Mouse (Mus musculus) midbrain, embryonic 14.5 days (tissue): ENCODE data around the gene Gpld1. TPM values are rescaled to one million over a fixed set of nuclear protein-coding genes. Genes with fewer than 3 reads are reported as not detected.
"Not testable (repeated sequence)": the region's sequence is repeated elsewhere in the genome, so short reads cannot be mapped to it uniquely, and the experiment has no call there.

ENCODE experiments used
- ATAC-seq: fragments of 200-750 bp; cut with Nextera tagmentation; 2 replicates; pipeline ENCODE4 v1.8.0; 2017; ENCODE audit warnings: moderate number of reproducible peaks, moderate library complexity; ENCODE audit not compliant: low FRiP score, low TSS enrichment
- DNase-seq: peaks from one replicate; pipeline ENCODE4 v3.0.0-alpha.2; 2015
- H3K27ac ChIP-seq: fragments of 300-500 bp; sonication (generic); replicated peaks from 2 replicates; pipeline ENCODE4 v1.5.1; 2014; ENCODE audit warnings: mild to moderate bottlenecking, low read depth, low read length, moderate library complexity
- H3K27me3 ChIP-seq: fragments of 300-500 bp; sonication (generic); 2 replicates; pipeline ENCODE4 v1.6.1; 2014; ENCODE audit warnings: low read length, control low read depth, mixed read lengths; ENCODE audit not compliant: control insufficient read depth, insufficient read depth
- H3K36me3 ChIP-seq: fragments of 300-500 bp; sonication (generic); 2 replicates; pipeline ENCODE4 v1.6.1; 2014; ENCODE audit warnings: low read length, control low read depth; ENCODE audit not compliant: control insufficient read depth, insufficient read depth
- H3K4me1 ChIP-seq: fragments of 300-500 bp; sonication (generic); 2 replicates; pipeline ENCODE4 v1.6.1; 2014; ENCODE audit warnings: mild to moderate bottlenecking, antibody characterized with exemption, low read length, control low read depth; ENCODE audit not compliant: control insufficient read depth, insufficient read depth
- H3K4me2 ChIP-seq: fragments of 300-500 bp; sonication (generic); 2 replicates; pipeline ENCODE4 v1.6.1; 2014; ENCODE audit warnings: mild to moderate bottlenecking, low read length, moderate library complexity
- H3K4me3 ChIP-seq: fragments of 300-500 bp; sonication (generic); replicated peaks from 2 replicates; pipeline ENCODE4 v1.5.1; 2014; ENCODE audit warnings: low read depth, low read length
- H3K9ac ChIP-seq: fragments of 300-500 bp; sonication (generic); replicated peaks from 2 replicates; pipeline ENCODE4 v1.6.1; 2014; ENCODE audit warnings: mild to moderate bottlenecking, low read length, moderate library complexity
- H3K9me3 ChIP-seq: fragments of 300-500 bp; sonication (generic); 2 replicates; pipeline ENCODE4 v1.6.1; 2016; ENCODE audit warnings: low read length, control low read depth, mixed read lengths; ENCODE audit not compliant: control insufficient read depth
- WGBS: fragments of 180-500 bp; shearing (Covaris S2); extraction: QIAGEN DNeasy Blood & Tissue Kit; methylation state at CpG from one replicate; pipeline ENCODE4 v1.1.7; 2014; 5-methylcytosine and 5-hydroxymethylcytosine counted together
- polyA plus RNA-seq: library from polyadenylated mRNA; unstranded; fragments of >200 nt; fragmentation: Nextera tagmentation; extraction: Ambion mirVana; gene quantifications from 2 replicates; pipeline ENCODE4 v1.2.1, GENCODE M21; 2014

Gene Gpld1
- polyA plus RNA-seq, 1 experiment from 2014 or later = 1.5 TPM

DNA sequence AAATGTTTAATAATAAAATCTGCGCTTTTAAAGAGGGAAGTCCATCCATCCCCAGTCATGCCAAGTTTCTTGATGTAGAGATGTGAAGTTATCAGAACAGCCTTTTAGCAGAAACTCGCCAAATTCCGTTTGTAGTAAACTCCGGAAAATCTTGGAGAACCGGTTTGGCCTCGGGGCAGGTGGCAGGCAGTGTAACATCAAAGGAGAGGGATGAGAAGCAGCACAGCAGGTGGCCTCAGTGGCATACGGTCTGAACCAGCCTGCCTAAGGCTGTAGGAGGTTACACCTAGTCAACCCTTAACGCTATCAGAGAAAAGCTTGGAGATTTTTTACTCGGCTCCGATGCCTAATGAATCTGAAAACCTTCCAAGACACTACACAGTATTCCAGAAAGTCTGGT lies 12.5 kb downstream of the Gpld1 start:
- no peak overlapping the region for H3K27ac ChIP-seq
- ATAC-seq = no peak
- no peak overlapping the region for H3K9ac ChIP-seq
- no peaks in the 10 kb centered on the region for H3K9me3 ChIP-seq
- no peak overlapping the region for H3K4me3 ChIP-seq
- no peaks in the 10 kb centered on the region for H3K4me1 ChIP-seq
- no peaks in the 10 kb centered on the region for H3K27me3 ChIP-seq
- WGBS = 25% methylated on average over 10 of the region's 10 CpGs
- DNase-seq = peak; percentile 33
- H3K36me3 ChIP-seq = no peaks in the 10 kb centered on the region
- no peak overlapping the region for H3K4me2 ChIP-seq

DNA sequence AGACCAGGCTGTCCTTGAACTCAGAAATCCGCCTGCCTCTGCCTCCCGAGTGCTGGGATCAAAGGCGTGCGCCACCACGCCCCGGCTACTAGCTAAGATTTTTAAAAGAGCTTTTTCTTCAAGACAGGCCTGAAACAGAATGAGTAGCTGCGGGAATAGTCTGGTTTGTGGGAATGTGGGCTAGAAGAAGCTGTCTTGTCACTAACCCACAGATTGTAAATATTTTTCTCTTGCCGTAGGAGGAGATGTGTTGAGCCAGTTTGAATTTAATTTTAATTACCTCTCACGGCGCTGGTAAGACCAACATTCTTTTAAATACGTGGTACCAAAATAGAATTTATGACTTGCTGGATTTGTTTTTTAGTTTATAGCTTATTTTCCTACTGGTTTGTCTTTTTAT lies 15.7 kb downstream of the Gpld1 start:
- no peaks in the 10 kb centered on the region for H3K9me3 ChIP-seq
- no peak for ATAC-seq
- no peak overlapping the region for H3K27ac ChIP-seq
- H3K27me3 ChIP-seq = no peaks in the 10 kb centered on the region
- 95% methylated on average over 11 of the region's 11 CpGs for WGBS
- H3K36me3 ChIP-seq = no peaks in the 10 kb centered on the region
- H3K4me1 ChIP-seq = no peaks in the 10 kb centered on the region
- H3K4me3 ChIP-seq = no peak overlapping the region
- H3K9ac ChIP-seq = no peak overlapping the region
- H3K4me2 ChIP-seq = no peak overlapping the region
- DNase-seq = no peak

DNA sequence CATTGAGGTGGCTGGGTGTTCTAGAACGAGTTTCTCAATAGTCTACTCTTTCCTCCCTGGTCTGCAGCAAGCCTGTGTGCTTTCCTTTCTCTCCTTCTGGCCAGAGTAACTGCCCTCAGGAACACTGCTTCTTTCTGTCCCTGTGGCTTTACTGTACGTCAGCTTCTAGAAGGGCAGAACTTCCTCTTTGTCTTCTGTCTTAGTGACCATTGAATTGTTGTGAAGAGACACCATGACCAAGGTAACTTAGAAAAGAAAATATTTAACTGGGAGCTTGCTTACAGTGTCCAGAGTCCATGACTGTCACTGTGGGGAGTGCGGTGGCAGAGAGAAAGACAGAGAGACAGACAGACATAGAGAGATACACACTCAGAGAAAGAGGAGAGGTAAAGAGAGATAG lies 17.1 kb downstream of the Gpld1 start:
- no peak overlapping the region for H3K27ac ChIP-seq
- H3K4me3 ChIP-seq = no peak overlapping the region
- no peak for DNase-seq
- no peaks in the 10 kb centered on the region for H3K9me3 ChIP-seq
- no peak overlapping the region for H3K4me2 ChIP-seq
- no peak for ATAC-seq
- no peaks in the 10 kb centered on the region for H3K27me3 ChIP-seq
- no peak overlapping the region for H3K9ac ChIP-seq
- WGBS = 77% methylated on average over 3 of the region's 3 CpGs
- 0 out of 2 replicates have a peak, but pooled peaks cover under 1% of the 10 kb centered on the region for H3K4me1 ChIP-seq
- H3K36me3 ChIP-seq = no peaks in the 10 kb centered on the region

DNA sequence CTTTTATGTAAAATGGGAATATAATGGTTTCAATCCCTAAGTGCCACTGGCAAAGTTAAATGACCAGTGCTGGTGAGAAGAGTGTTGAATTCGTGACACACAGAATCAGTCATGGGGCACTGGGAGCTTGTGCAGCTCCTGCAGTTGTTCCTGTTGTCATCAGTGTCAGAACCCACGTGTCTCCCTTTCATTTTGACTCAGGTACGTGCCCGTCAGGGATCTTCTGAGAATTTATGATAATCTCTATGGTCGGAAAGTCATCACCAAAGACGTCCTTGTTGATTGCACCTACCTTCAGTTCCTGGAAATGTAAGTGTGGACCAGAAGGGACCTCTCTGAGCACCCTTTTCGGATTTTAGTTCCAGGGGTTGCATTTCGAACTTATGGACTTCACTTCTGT lies 19.2 kb downstream of the Gpld1 start:
- DNase-seq = no peak
- no peak overlapping the region for H3K4me2 ChIP-seq
- no peak overlapping the region for H3K27ac ChIP-seq
- H3K36me3 ChIP-seq = no peaks in the 10 kb centered on the region
- WGBS = 90% methylated on average over 8 of the region's 8 CpGs
- H3K9ac ChIP-seq = no peak overlapping the region
- H3K4me1 ChIP-seq = 0 out of 2 replicates have a peak, but pooled peaks cover 3% of the 10 kb centered on the region
- H3K27me3 ChIP-seq = no peaks in the 10 kb centered on the region
- H3K9me3 ChIP-seq = no peaks in the 10 kb centered on the region
- no peak overlapping the region for H3K4me3 ChIP-seq
- ATAC-seq = no peak

DNA sequence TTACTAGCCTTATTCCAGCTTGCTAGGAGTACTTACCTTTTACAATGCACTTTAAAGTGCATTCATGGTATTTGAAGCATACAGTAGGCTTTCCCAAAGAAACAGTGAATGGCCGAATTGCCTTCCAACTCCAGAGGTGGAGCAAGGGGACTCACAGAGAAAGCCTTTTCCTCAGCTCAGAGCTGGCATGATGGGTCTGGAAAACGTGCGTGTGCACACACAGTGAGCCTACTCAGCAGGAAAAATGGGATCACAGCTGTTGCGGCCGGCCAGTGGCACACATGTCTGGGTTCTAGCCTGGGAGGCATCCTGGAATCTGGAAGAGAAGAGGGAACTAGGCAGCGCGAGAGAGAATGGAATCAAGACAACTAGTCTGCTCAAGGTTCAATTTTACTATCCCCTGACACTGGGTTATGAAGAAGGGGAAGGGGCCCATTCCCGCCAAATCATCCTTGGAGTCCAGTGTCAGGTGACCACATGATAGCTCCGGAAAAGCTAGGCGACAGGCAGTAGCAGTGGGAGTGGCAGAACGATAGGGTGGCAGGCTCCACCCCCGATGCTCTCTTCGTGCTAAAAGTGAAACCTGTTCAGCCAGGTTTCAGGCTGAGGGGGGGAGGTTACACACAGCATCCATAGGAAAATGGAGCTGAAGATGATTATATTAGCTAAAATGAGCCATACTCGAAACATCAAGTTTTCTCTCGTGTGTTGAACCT lies 22.3 kb downstream of the Gpld1 start:
- Histone ChIP-seq H3K4me2 (peak overlapping the region; percentile 49), H3K9ac (no peak overlapping the region), H3K27ac (no peak overlapping the region), H3K9me3 (no peaks in the 10 kb centered on the region), H3K36me3 (no peaks in the 10 kb centered on the region), H3K4me1 (0 out of 2 replicates have a peak, but pooled peaks cover 3% of the 10 kb centered on the region), H3K27me3 (no peaks in the 10 kb centered on the region), H3K4me3 (peak overlapping the region; percentile 21; the same call in 1 of the 2 replicates)
- ATAC-seq (no peak), DNase-seq (peak; percentile 37)
- 25% methylated on average over 15 of the region's 15 CpGs for WGBS

DNA sequence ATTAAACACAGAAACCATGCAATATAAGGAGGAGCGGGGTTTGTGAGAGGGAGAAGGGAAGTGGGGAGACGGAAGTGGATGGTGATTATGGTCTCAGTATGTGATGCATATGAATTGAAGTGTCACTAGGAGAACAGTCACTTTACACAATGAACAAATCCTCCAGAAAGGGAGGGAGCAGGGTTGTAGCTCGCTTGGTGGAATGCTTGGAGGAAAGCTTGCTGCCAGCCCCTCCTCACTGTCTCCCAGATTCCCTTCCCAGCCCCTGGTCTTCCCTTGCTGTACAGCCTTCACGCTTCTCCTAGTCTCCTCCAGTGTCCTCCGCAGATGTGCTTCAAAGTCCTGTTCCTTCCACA lies 22.9 kb downstream of the Gpld1 start:
- Histone ChIP-seq H3K27ac (no peak overlapping the region), H3K4me2 (peak overlapping the region; percentile 49), H3K4me3 (peak overlapping the region; percentile 21; the same call in 1 of the 2 replicates), H3K9me3 (no peaks in the 10 kb centered on the region), H3K9ac (no peak overlapping the region), H3K36me3 (no peaks in the 10 kb centered on the region), H3K4me1 (0 out of 2 replicates have a peak, but pooled peaks cover 3% of the 10 kb centered on the region), H3K27me3 (no peaks in the 10 kb centered on the region)
- DNase-seq = peak; percentile 13
- WGBS = 25% methylated on average over 5 of the region's 5 CpGs
- 0 out of 2 replicates have a peak, but pooled peaks have one; percentile 34 for ATAC-seq

DNA sequence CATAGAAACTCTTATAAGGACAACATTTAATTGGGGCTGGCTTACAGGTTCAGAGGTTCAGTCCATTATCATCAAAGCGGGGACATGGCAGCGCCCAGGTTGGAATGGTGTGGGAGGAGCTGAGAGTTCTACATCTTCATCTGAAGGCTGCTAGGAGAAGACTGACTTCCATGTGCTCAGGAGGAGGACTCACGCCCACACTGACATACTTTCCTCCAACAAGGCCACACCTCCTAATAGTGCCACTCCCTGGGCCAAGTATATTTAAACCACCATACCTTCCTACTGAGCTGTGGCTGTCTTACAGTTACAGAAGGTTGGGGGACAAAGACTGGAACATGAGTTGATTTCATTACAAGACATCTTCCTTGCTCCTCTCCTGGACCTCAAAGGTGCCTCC lies 28.8 kb downstream of the Gpld1 start:
- not testable (repeated sequence) for H3K4me1 ChIP-seq, H3K27ac ChIP-seq, H3K27me3 ChIP-seq, H3K9me3 ChIP-seq, H3K4me2 ChIP-seq, H3K9ac ChIP-seq, H3K4me3 ChIP-seq, H3K36me3 ChIP-seq, ATAC-seq, DNase-seq
- 95% methylated on average over 3 of the region's 3 CpGs for WGBS

DNA sequence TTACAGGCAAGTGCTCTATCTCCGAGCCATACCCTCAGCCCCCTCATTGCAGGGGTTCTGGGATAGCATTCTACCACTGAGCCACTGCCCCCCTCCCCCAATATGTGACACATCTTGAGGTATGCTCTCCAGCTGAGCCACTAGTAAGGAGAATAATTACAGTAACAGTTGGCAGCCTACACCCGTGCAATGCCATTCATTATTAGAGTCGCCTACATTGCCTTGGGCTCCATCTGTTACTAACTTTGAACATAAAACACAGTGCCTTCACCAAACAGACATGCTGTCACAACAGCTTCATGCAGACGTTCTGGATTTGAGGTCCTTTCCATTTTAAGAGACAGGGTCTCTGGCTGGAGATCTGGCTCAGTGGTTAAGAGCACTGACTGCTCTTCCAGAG lies 33.4 kb downstream of the Gpld1 start:
- DNase-seq = no peak
- Histone ChIP-seq H3K27ac (no peak overlapping the region), H3K9ac (no peak overlapping the region), H3K36me3 (no peaks in the 10 kb centered on the region), H3K4me1 (no peaks in the 10 kb centered on the region), H3K4me2 (no peak overlapping the region), H3K9me3 (no peaks in the 10 kb centered on the region), H3K27me3 (no peaks in the 10 kb centered on the region), H3K4me3 (no peak overlapping the region)
- WGBS = 69% methylated on average over 4 of the region's 4 CpGs
- ATAC-seq = no peak

DNA sequence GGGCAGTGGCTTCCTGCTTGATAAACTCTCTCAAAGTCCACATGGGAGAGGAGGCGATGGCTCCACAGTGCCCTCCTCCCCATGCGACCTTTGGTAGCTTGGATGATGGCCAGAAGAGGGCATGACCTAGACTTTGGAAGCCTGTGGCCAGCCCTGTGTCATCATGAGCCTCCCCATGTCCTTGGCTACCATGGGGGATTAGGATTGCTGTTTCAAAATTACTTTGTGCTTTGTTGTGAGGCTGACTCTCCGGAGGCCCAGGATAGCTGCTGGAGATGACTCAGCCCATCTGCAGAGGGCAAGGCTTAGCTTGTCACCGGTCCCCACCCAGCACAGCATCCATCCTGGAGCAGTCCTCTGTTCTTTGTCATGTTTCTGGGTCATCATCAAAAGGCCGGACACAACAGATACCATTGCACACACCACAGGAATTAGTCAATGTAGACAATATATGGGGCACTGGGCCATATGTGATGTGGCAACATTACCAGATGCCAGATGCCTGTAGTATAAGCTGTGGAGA lies 34.9 kb downstream of the Gpld1 start:
- H3K9ac ChIP-seq = no peak overlapping the region
- no peaks in the 10 kb centered on the region for H3K4me1 ChIP-seq
- no peak overlapping the region for H3K4me3 ChIP-seq
- H3K4me2 ChIP-seq = no peak overlapping the region
- no peaks in the 10 kb centered on the region for H3K27me3 ChIP-seq
- DNase-seq (no peak), ATAC-seq (no peak)
- no peaks in the 10 kb centered on the region for H3K9me3 ChIP-seq
- H3K27ac ChIP-seq = no peak overlapping the region
- no peaks in the 10 kb centered on the region; the same call in 1 of the 2 replicates for H3K36me3 ChIP-seq
- 87% methylated on average over 5 of the region's 5 CpGs for WGBS
